Mouse (Mus musculus): ENCODE measurements around the gene Mapkapk2.

- TF ChIP-seq CTCF (IDR thresholded peaks at IDR 0.05; ENCODE audit: borderline replicate concordance, insufficient read depth, low read length) (no peak), POLR2A (IDR thresholded peaks at IDR 0.05; ENCODE audit: low read depth, low read length) (no peak)
Measured at GRCm38 (mm10) chr1:131021900-131022590, 75.6 kb downstream of the Mapkapk2 start.
